Mouse (Mus musculus) MEL (cell line): ENCODE data around the gene D630039A03Rik. TPM values are rescaled to one million over a fixed set of nuclear protein-coding genes. Genes with fewer than 3 reads are reported as not detected.

Experiments
- DNase-seq: peaks from one replicate; pipeline ENCODE4 v3.0.0; 2011; ENCODE audit warnings: low read depth, low spot score
- H3K27ac ChIP-seq: 2 replicates; pipeline ENCODE4 v1.5.1; 2012; ENCODE audit warnings: low read depth, mild to moderate bottlenecking, control low read depth, low read length, moderate library complexity; ENCODE audit not compliant: control insufficient read depth
- H3K27me3 ChIP-seq, 2 experiments: fragments of 150-350 bp in 1 of 2; sonication (generic) in 1 of 2; 2 replicates each; pipeline ENCODE4 v1.6.1; 2012; ENCODE audit warnings: low read length in 2 of 2, mild to moderate bottlenecking in 2 of 2, improper control_type of control experiment in 1 of 2, moderate library complexity in 1 of 2; ENCODE audit not compliant: insufficient read depth in 2 of 2, control insufficient read depth in 1 of 2
- H3K36me3 ChIP-seq, 2 experiments: 2 replicates each; pipeline ENCODE4 v1.6.1; 2012 to 2014; ENCODE audit warnings: low read length in 2 of 2, improper control_type of control experiment in 1 of 2, inconsistent platforms in 1 of 2, mild to moderate bottlenecking in 1 of 2; ENCODE audit not compliant: insufficient read depth in 2 of 2, control insufficient read depth in 1 of 2
- H3K4me1 ChIP-seq, 2 experiments: fragments of 150-350 bp in 1 of 2; sonication (generic) in 1 of 2; 2 replicates each; pipeline ENCODE4 v1.6.1; 2012; ENCODE audit warnings: low read length in 2 of 2, improper control_type of control experiment in 1 of 2, mild to moderate bottlenecking in 1 of 2; ENCODE audit not compliant: insufficient read depth in 2 of 2, control insufficient read depth in 1 of 2
- H3K4me3 ChIP-seq, 2 experiments: fragments of 150-350 bp in 1 of 2; sonication (generic) in 1 of 2; 2 replicates each; pipeline ENCODE4 v1.5.1; 2012; ENCODE audit warnings: low read depth in 2 of 2, low read length in 2 of 2, mild to moderate bottlenecking in 2 of 2, moderate library complexity in 2 of 2, control low read depth in 1 of 2, improper control_type of control experiment in 1 of 2; ENCODE audit not compliant: control insufficient read depth in 1 of 2, insufficient read depth in 1 of 2
- H3K79me2 ChIP-seq: 2 replicates; pipeline ENCODE4 v1.6.1; 2012; ENCODE audit warnings: mild to moderate bottlenecking, low read length, moderate library complexity; ENCODE audit not compliant: control insufficient read depth, poor library complexity, insufficient read depth
- H3K9ac ChIP-seq: 2 replicates; pipeline ENCODE4 v1.6.1; 2012; ENCODE audit warnings: low read depth, mild to moderate bottlenecking, control low read depth, low read length, moderate library complexity; ENCODE audit not compliant: control insufficient read depth, poor library complexity, severe bottlenecking
- H3K9me3 ChIP-seq: fragments of 150-350 bp; sonication (generic); replicated peaks from 2 replicates; pipeline ENCODE4 v1.6.1; 2012; ENCODE audit warnings: mild to moderate bottlenecking, low read length, improper control_type of control experiment, moderate library complexity; ENCODE audit not compliant: insufficient read depth
- CHD1 ChIP-seq: IDR thresholded peaks from 2 replicates; pipeline ENCODE4 v1.6.1; 2012; ENCODE audit warnings: low read depth, mild to moderate bottlenecking, inconsistent platforms, low read length, improper control_type of control experiment
- CHD2 ChIP-seq: IDR thresholded peaks from 2 replicates; pipeline ENCODE4 v1.6.1; 2011; ENCODE audit warnings: low read length, improper control_type of control experiment
- ETS1 ChIP-seq: IDR thresholded peaks from 2 replicates; pipeline ENCODE4 v1.6.1; 2012; ENCODE audit warnings: low read depth, mild to moderate bottlenecking, inconsistent platforms, low read length, improper control_type of control experiment, moderate library complexity
- GATA1 ChIP-seq: IDR thresholded peaks from 2 replicates; pipeline ENCODE4 v1.6.1; 2011; ENCODE audit warnings: low read depth, low read length, improper control_type of control experiment
- HCFC1 ChIP-seq: IDR thresholded peaks from 2 replicates; pipeline ENCODE4 v1.6.1; 2012; ENCODE audit warnings: low read depth, mild to moderate bottlenecking, inconsistent platforms, low read length, improper control_type of control experiment, moderate library complexity
- KAT2A ChIP-seq: conservative IDR thresholded peaks from 2 replicates; pipeline ENCODE4 v1.6.1; 2012; ENCODE audit warnings: low read depth, low read length, improper control_type of control experiment, inconsistent platforms
- MAFK ChIP-seq: IDR thresholded peaks from 2 replicates; pipeline ENCODE4 v1.6.1; 2011; ENCODE audit warnings: low read depth, mild to moderate bottlenecking, low read length, improper control_type of control experiment, borderline replicate concordance
- MAZ ChIP-seq: IDR thresholded peaks from 2 replicates; pipeline ENCODE4 v1.6.1; 2012; ENCODE audit warnings: low read depth, mild to moderate bottlenecking, inconsistent platforms, low read length, improper control_type of control experiment
- MEF2A ChIP-seq: IDR thresholded peaks from 2 replicates; pipeline ENCODE4 v1.6.1; 2014; ENCODE audit warnings: low read depth, mild to moderate bottlenecking, inconsistent platforms, low read length, improper control_type of control experiment; ENCODE audit not compliant: poor library complexity, insufficient replicate concordance, severe bottlenecking; ENCODE audit errors: extremely low read depth
- MXI1 ChIP-seq: IDR thresholded peaks from 2 replicates; pipeline ENCODE4 v1.6.1; 2011; ENCODE audit warnings: mild to moderate bottlenecking, low read depth, low read length, improper control_type of control experiment
- MYC ChIP-seq: IDR thresholded peaks from 2 replicates; pipeline ENCODE4 v1.6.1; 2011; ENCODE audit warnings: low read depth, mild to moderate bottlenecking, low read length, improper control_type of control experiment, moderate library complexity
- POLR2A ChIP-seq, 2 experiments: IDR thresholded peaks; 2 replicates each; pipeline ENCODE4 v1.6.1; 2011 to 2012; ENCODE audit warnings: low read length in 2 of 2, mild to moderate bottlenecking in 2 of 2, control low read depth in 1 of 2, improper control_type of control experiment in 1 of 2, low read depth in 1 of 2, moderate library complexity in 1 of 2; ENCODE audit not compliant: control insufficient read depth in 1 of 2, insufficient read depth in 1 of 2, poor library complexity in 1 of 2
- SIN3A ChIP-seq: IDR thresholded peaks from 2 replicates; pipeline ENCODE4 v1.6.1; 2012; ENCODE audit warnings: low read length, improper control_type of control experiment, inconsistent platforms
- SMC3 ChIP-seq: IDR thresholded peaks from 2 replicates; pipeline ENCODE4 v1.6.1; 2011; ENCODE audit warnings: low read depth, low read length, improper control_type of control experiment
- TAL1 ChIP-seq: IDR thresholded peaks from 2 replicates; pipeline ENCODE4 v1.6.1; 2012; ENCODE audit warnings: mild to moderate bottlenecking, inconsistent platforms, low read length, moderate library complexity, mixed read lengths
- TBP ChIP-seq: IDR thresholded peaks from 2 replicates; pipeline ENCODE4 v1.8.0; 2011; ENCODE audit warnings: low read depth, low read length, improper control_type of control experiment
- TCF12 ChIP-seq: IDR thresholded peaks from 2 replicates; pipeline ENCODE4 v1.6.1; 2014; ENCODE audit warnings: low read depth, mild to moderate bottlenecking, inconsistent platforms, low read length, improper control_type of control experiment, moderate library complexity
- UBTF ChIP-seq: IDR thresholded peaks from 2 replicates; pipeline ENCODE4 v1.6.1; 2012; ENCODE audit warnings: low read depth, mild to moderate bottlenecking, inconsistent platforms, low read length, improper control_type of control experiment, moderate library complexity, borderline replicate concordance; ENCODE audit not compliant: insufficient read depth
- USF1 ChIP-seq: IDR thresholded peaks from 2 replicates; pipeline ENCODE4 v1.6.1; 2014; ENCODE audit warnings: low read depth, mild to moderate bottlenecking, inconsistent platforms, low read length, improper control_type of control experiment, moderate library complexity
- ZC3H11A ChIP-seq: IDR thresholded peaks from 2 replicates; pipeline ENCODE4 v1.6.1; 2012; ENCODE audit warnings: low read depth, mild to moderate bottlenecking, inconsistent platforms, low read length, improper control_type of control experiment
- ZMIZ1 ChIP-seq: IDR thresholded peaks from 2 replicates; pipeline ENCODE4 v1.6.1; 2012; ENCODE audit warnings: low read depth, mild to moderate bottlenecking, inconsistent platforms, low read length, improper control_type of control experiment, moderate library complexity
- ZNF384 ChIP-seq: IDR thresholded peaks from 2 replicates; pipeline ENCODE4 v1.6.1; 2012; ENCODE audit warnings: low read depth, mild to moderate bottlenecking, inconsistent platforms, low read length, improper control_type of control experiment
- polyA plus RNA-seq, 2 experiments: library from polyadenylated mRNA; stranded (reverse) in 1 of 2; unstranded in 1 of 2; fragments of >175 nt in 1 of 2; fragments of >200 nt in 1 of 2; gene quantifications; 2 replicates each; pipeline versions ENCODE4 v1.2.1 to v1.2.4; 2012; ENCODE audit warnings: low replicate concordance in 2 of 2, low read depth in 1 of 2; ENCODE audit not compliant: insufficient read length in 2 of 2, insufficient read depth in 1 of 2, missing spikeins in 1 of 2
- total RNA-seq: library from RNA; depleted of rRNA; stranded (reverse); fragments of 300-350 nt; gene quantifications from 2 replicates; pipeline ENCODE4 v1.2.3, GENCODE M21; 2012

Gene D630039A03Rik
- total and polyA plus RNA-seq, 3 experiments: not detected

DNA sequence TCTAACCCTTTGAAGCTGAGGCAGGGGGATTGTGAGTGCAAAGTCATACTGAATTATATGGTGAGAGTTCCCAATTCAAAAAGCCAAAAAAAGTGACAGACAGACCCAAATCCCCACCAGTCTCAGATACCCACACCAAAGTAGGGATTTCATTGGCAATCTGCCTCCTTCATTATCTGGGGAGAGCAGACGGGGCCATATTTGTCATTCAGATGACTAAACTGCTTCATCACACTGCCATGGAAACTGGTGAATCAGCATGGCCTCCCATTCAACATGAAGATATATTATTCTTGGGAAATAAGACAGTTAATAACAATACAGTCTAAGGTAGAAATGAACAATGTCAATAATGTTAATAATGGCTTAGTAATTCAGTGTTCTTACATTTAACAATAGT is 48.0 kb upstream of the D630039A03Rik start (continued):
- TF ChIP-seq KAT2A: no peak
- TF ChIP-seq UBTF: no peak
- no peak for TF ChIP-seq ZC3H11A
- TF ChIP-seq CHD1: no peak
- no peak for TF ChIP-seq MEF2A
- TF ChIP-seq ZMIZ1: no peak
- no peak for TF ChIP-seq TBP
- TF ChIP-seq GATA1: peak; percentile 21; the same call in 1 of the 2 replicates
- peak; percentile 48; the same call in 1 of the 2 replicates for TF ChIP-seq TCF12
- TF ChIP-seq TAL1: peak; percentile 55
- TF ChIP-seq SMC3: no peak
- TF ChIP-seq POLR2A (IDR thresholded peaks at IDR 0.05; ENCODE audit: control insufficient read depth in 1 of 2, insufficient read depth in 1 of 2, low read depth in 1 of 2, low read length in 2 of 2, poor library complexity in 1 of 2): no peak
- TF ChIP-seq MAFK: no peak
- no peak for TF ChIP-seq ZNF384
- no peak for TF ChIP-seq MAZ
- TF ChIP-seq CHD2: no peak
- no peak for TF ChIP-seq USF1
- TF ChIP-seq, all 39 proteins: peak for 5

DNA sequence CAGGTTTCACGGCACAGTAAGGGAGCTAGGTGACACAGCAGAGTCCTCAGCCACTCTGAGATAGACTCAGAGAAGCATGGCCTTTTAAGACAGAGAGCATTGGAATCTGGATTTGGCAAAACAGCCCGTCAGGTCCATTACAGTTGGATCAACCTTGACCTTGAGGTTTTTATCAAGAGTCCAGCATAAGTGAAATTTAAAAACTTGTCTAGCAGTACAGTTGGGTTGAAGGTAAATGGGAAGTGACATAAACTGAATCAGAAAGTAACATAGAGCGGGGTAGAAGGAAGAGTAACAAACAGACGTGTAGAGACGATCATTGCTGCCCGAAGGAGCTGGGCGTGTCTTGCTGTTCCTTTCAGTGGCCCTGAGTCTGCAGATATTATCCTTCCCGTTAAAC is 43.0 kb upstream of the D630039A03Rik start:
- H3K36me3 ChIP-seq: peaks cover 0 to 2% of the 10 kb centered on the region in 2 experiments; a peak in 1 of 4 replicates
- TF ChIP-seq MXI1 (peak; percentile 67), SIN3A (peak; percentile 35; the same call in 1 of the 2 replicates), ETS1 (no peak), MYC (0 out of 2 replicates have a peak, but pooled peaks have one; percentile 22), HCFC1 (no peak), POLR2A (IDR thresholded peaks at IDR 0.05; ENCODE audit: control insufficient read depth in 1 of 2, insufficient read depth in 1 of 2, low read depth in 1 of 2, low read length in 2 of 2, poor library complexity in 1 of 2) (peak in 1 of 2 experiments; percentile 44; a peak in 2 of 4 replicates)
- peak; percentile 75 for DNase-seq
- no peaks in the 10 kb centered on the region for H3K27me3 ChIP-seq
- H3K4me3 ChIP-seq: peak overlapping the region; percentile 62 to 77
- H3K9me3 ChIP-seq: no peaks in the 10 kb centered on the region
- H3K79me2 ChIP-seq: peaks cover 22% of the 10 kb centered on the region
- peaks cover 0 to 8% of the 10 kb centered on the region in 2 experiments; a peak in 2 of 4 replicates for H3K4me1 ChIP-seq
- peak overlapping the region; percentile 37 for H3K27ac ChIP-seq
- peak overlapping the region; percentile 88 for H3K9ac ChIP-seq
